Mouse (Mus musculus): ENCODE results near the gene Gm5615. TPM values are rescaled to one million over a fixed set of nuclear protein-coding genes. Genes with fewer than 3 reads are reported as not detected.

The Gm5615 gene
- not detected for total RNA-seq (2023)

DNA sequence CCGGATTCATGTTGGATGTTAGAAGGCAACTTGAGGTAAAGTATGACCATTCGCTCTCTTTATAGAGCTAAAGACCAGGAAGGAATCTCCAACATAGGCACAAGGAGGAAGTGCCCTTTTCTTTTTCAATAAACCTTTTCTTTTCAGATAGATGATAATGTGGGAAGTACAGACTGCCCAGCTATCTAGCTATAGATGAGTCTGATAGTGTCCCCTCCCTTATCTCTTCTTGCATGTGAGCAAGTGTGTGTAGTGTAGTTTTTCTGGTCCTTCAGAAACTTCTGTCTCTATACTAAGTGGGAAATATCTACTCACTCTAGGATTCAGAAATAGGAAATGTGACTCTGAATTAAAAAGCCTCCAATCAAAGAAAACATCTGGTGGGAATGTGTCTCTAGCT is at the start of gene Gm5615:
Gm5615 (minus strand) TSS at position 101 of the 400 bp plus-strand sequence.

DNA sequence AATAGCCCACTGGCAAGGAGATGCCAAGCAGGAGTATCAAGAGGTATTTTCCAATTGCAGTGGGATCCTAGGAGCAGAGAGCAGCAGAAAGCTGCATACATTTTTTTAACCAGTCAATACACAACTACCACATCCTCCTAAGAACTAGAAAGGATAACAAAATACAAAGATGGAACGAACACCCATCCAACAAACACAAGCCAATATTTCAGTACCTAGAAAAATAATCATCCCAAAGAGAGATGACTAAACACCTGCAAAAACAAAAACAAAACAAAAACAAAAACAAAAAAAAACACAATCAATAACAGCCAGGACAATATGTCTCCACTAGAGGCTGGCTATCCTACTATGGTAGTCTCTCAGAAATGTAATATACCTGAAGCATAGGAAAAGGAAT is 40.8 kb upstream of the Gm5615 start, which contains the start of gene Gm17689:
Gm17689 (minus strand) TSS at position 101 of the 400 bp plus-strand sequence.

Other genes starting within 250 kb of the Gm5615 start
- gene Gm7257, start 110.1 kb downstream of the Gm5615 start, total RNA-seq (2023): not detected
- not detected for gene Gm9513, start 66.3 kb downstream of the Gm5615 start, total RNA-seq (2023)
- not detected for gene Gm17689, start 40.7 kb upstream of the Gm5615 start, total RNA-seq (2023)
- not detected for gene A630095E13Rik, start 101.4 kb upstream of the Gm5615 start, total RNA-seq (2023)
- gene Acrv1, start 151.3 kb upstream of the Gm5615 start, total RNA-seq (2023): not detected
- gene Chek1, start 185.1 kb upstream of the Gm5615 start, total RNA-seq (2023): 3.8 TPM
- 148 TPM for gene Stt3a, start 225.7 kb upstream of the Gm5615 start, total RNA-seq (2023)